Mouse (Mus musculus) small intestine, adult 2 months (tissue): ENCODE measurements around the gene Gcc2.
"Not testable (repeated sequence)": the region's sequence is repeated elsewhere in the genome, so short reads cannot be mapped to it uniquely, and the experiment has no call there.

Experiments used
- CTCF ChIP-seq: fragments of 200-500 bp; IDR thresholded peaks from 2 replicates; pipeline ENCODE4 v1.5.1; 2012; ENCODE audit warnings: low read depth, mild to moderate bottlenecking, control low read depth, inconsistent platforms, low read length, moderate library complexity, mixed read lengths; ENCODE audit not compliant: insufficient replicate concordance, insufficient read length; ENCODE audit errors: extremely low read depth
- POLR2A ChIP-seq: fragments of 200-500 bp; IDR thresholded peaks from 2 replicates; pipeline ENCODE4 v1.6.1; 2012; ENCODE audit warnings: low read depth, mild to moderate bottlenecking, control low read depth, inconsistent platforms, low read length, moderate library complexity

- TF ChIP-seq CTCF, POLR2A: not testable (repeated sequence)
Measured at GRCm38 (mm10) chr10:58223161-58223560, 32.1 kb upstream of the Gcc2 start.
